Mouse (Mus musculus) lung, postnatal 0 days (tissue): ENCODE measurements at regions not wholly inside any gene's neighbourhood (a gene's known extent, or its start where the extent isn't known, plus 50 kb on each side); places are given as distances from the start of the nearest gene placed in this dataset.

Experiments used
- CTCF ChIP-seq: IDR thresholded peaks from 2 replicates; pipeline ENCODE4 v1.5.1; 2016; ENCODE audit warnings: antibody characterized with exemption, mild to moderate bottlenecking
- EP300 ChIP-seq: IDR thresholded peaks from 2 replicates; pipeline ENCODE4 v1.6.1; 2016; ENCODE audit warnings: antibody characterized with exemption, mild to moderate bottlenecking, control low read depth

DNA sequence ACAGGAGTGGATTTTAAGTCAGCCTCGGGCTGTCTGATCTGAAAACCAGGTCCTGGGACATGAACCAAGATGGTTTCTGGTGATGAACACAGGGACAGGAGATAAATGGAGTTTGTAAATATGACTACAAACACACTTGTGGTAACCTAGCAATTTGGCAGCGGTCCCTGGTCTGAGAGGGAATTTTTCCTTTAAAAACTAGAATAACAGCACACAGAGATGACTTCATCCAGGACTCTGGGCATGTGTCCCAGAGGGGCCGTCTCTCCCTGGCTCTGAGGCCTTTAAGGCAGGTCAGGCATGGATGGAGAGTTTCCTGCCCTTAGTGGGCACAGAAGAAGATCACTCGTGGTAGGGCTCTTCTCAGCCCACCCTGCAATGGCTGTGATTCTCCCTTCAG lies 192.0 kb upstream of the Unc93a2 start:
- TF ChIP-seq CTCF: no peak
- TF ChIP-seq EP300: no peak
